Mouse (Mus musculus) ES-E14 (cell line): ENCODE data around the gene Cdh13. TPM values are rescaled to one million over a fixed set of nuclear protein-coding genes. Genes with fewer than 3 reads are reported as not detected.

Experiments used
- DNase-seq: peaks from one replicate; pipeline ENCODE4 v3.0.0-alpha.2; 2013; ENCODE audit warnings: low read depth, low spot score
- H3K27ac ChIP-seq: 2 replicates; pipeline ENCODE4 v1.5.1; 2012; ENCODE audit warnings: low read depth, mild to moderate bottlenecking, low read length, moderate library complexity, mixed read lengths; ENCODE audit not compliant: poor library complexity, insufficient read depth, severe bottlenecking
- H3K36me3 ChIP-seq: 2 replicates; pipeline ENCODE4 v1.6.1; 2012; ENCODE audit warnings: mild to moderate bottlenecking, low read length, moderate library complexity, mixed read lengths; ENCODE audit not compliant: control insufficient read depth, poor library complexity, insufficient read depth, severe bottlenecking
- H3K4me1 ChIP-seq, 2 experiments: fragments of 150-350 bp in 1 of 2; sonication (generic) in 1 of 2; 2 replicates each; pipeline ENCODE4 v1.6.1; 2012; ENCODE audit warnings: low read length in 2 of 2, mild to moderate bottlenecking in 1 of 2, mixed read lengths in 1 of 2; ENCODE audit not compliant: control insufficient read depth in 2 of 2, insufficient read depth in 2 of 2, poor library complexity in 1 of 2
- H3K4me3 ChIP-seq, 2 experiments: fragments of 150-350 bp in 1 of 2; sonication (generic) in 1 of 2; 2 replicates each; pipeline ENCODE4 v1.5.1; 2012; ENCODE audit warnings: low read length in 2 of 2, low read depth in 1 of 2, mild to moderate bottlenecking in 1 of 2, mixed read lengths in 1 of 2; ENCODE audit not compliant: insufficient read depth in 1 of 2, poor library complexity in 1 of 2, severe bottlenecking in 1 of 2
- H3K9ac ChIP-seq: 2 replicates; pipeline ENCODE4 v1.6.1; 2012; ENCODE audit warnings: low read depth, mild to moderate bottlenecking, low read length, mixed read lengths; ENCODE audit not compliant: poor library complexity, insufficient read depth, severe bottlenecking
- H3K9me3 ChIP-seq: fragments of 150-350 bp; sonication (generic); 2 replicates; pipeline ENCODE4 v1.6.1; 2012; ENCODE audit warnings: low read depth, mild to moderate bottlenecking, low read length; ENCODE audit not compliant: control insufficient read depth, insufficient read depth
- CHD2 ChIP-seq: IDR thresholded peaks from 2 replicates; pipeline ENCODE4 v1.6.1; 2014; ENCODE audit warnings: mild to moderate bottlenecking, low read depth, low read length, inconsistent platforms
- HCFC1 ChIP-seq: IDR thresholded peaks from 2 replicates; pipeline ENCODE4 v1.6.1; 2012; ENCODE audit warnings: low read length, inconsistent platforms, borderline replicate concordance; ENCODE audit not compliant: insufficient read depth
- MAFK ChIP-seq: IDR thresholded peaks from 2 replicates; pipeline ENCODE4 v1.6.1; 2014; ENCODE audit warnings: mild to moderate bottlenecking, low read depth, low read length, inconsistent platforms; ENCODE audit not compliant: insufficient read depth
- ZC3H11A ChIP-seq: IDR thresholded peaks from 2 replicates; pipeline ENCODE4 v1.6.1; 2012; ENCODE audit warnings: low read depth, mild to moderate bottlenecking, inconsistent platforms, low read length, borderline replicate concordance
- ZNF384 ChIP-seq: IDR thresholded peaks from 2 replicates; pipeline ENCODE4 v1.6.1; 2012; ENCODE audit warnings: low read depth, low read length, inconsistent platforms
- in situ Hi-C, 2 experiments: fragments of 600-800 bp; cut with MboI; formaldehyde crosslinking; loops; one replicate each; pipeline ENCODE4 v1.15.1; 2025; ENCODE audit warnings: low sequenced_read_pairs in 2 of 2, inconsistent platforms in 1 of 2; ENCODE audit not compliant: unreplicated experiment in 2 of 2
- total RNA-seq: library from RNA; depleted of rRNA; stranded (reverse); fragments of 300-350 nt; gene quantifications from 2 replicates; pipeline ENCODE4 v1.2.3, GENCODE M21; 2012

Cdh13 gene
- total RNA-seq, 1 experiment: 1.3 TPM

DNA sequence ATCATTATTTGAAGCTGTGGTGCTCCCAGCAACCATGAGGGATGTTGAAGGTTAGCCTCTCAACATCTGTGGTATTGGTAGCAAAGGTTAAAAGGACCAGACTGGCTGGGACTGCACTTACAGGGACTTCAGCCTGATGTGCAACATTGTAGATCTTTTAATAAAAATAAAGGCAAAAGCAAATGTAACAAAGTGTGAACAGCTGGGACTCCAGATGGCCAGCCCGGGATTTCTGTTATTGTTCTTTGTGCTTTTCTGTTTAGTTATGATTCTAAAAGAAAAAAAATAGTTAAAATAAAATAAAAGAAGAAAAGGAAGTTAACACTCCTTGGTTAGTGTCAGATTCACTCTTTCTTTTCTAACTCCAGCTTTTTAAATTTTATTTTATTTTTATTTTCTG, 717.1 kb downstream of the Cdh13 start:
- no peak for DNase-seq
- Histone ChIP-seq H3K9me3 (no peaks in the 10 kb centered on the region), H3K9ac (no peak overlapping the region), H3K36me3 (no peaks in the 10 kb centered on the region), H3K27ac (no peak overlapping the region), H3K4me1 (no peaks in the 10 kb centered on the region), H3K4me3 (no peak overlapping the region)
- in situ Hi-C loops: no loop called here
- no peak for TF ChIP-seq ZNF384
- no peak for TF ChIP-seq HCFC1
- no peak for TF ChIP-seq CHD2
- TF ChIP-seq MAFK: no peak
- TF ChIP-seq ZC3H11A: no peak

DNA sequence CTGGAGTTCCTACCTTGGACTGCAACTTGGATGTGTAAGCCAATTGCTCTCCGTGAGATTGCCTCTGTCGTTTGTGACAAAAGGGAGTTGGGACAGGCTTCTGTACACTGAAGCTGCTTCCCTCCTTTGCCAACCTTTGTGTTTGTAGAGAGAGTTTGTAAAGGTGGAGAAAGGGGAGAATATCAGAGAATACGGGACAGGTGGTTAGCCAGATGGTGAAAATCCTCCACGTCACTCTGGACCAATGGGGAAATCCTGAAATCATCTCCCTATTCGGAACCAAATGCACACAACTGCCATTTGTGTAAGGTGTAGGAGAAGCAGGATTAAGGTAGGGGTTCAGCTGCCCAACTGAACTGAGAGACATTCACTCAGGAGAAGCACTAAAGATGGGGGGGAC, 721.3 kb downstream of the Cdh13 start:
- no peak overlapping the region for H3K27ac ChIP-seq
- no peaks in the 10 kb centered on the region for H3K36me3 ChIP-seq
- in situ Hi-C loops: no loop called here
- no peak overlapping the region for H3K4me3 ChIP-seq
- TF ChIP-seq ZNF384 (no peak), HCFC1 (no peak), ZC3H11A (no peak), MAFK (no peak), CHD2 (no peak)
- no peak overlapping the region for H3K9ac ChIP-seq
- no peak for DNase-seq
- H3K9me3 ChIP-seq: no peaks in the 10 kb centered on the region
- H3K4me1 ChIP-seq: no peaks in the 10 kb centered on the region

- H3K4me3 ChIP-seq: no peak overlapping the region
- H3K36me3 ChIP-seq: no peaks in the 10 kb centered on the region
- in situ Hi-C loops: no loop called here
Observed at GRCm38 (mm10) chr8:119018675-119019074, 735.1 kb downstream of the Cdh13 start.

GRCm38 (mm10) chr8:119020781-119021180, 737.2 kb downstream of the Cdh13 start:
- no peak overlapping the region for H3K9ac ChIP-seq
- H3K4me3 ChIP-seq: no peak overlapping the region
- H3K27ac ChIP-seq: no peak overlapping the region
- no peak for DNase-seq
- no peaks in the 10 kb centered on the region for H3K4me1 ChIP-seq
- TF ChIP-seq ZNF384 (no peak), CHD2 (no peak), MAFK (no peak), ZC3H11A (no peak), HCFC1 (no peak)
- in situ Hi-C loops: no loop called here
- H3K9me3 ChIP-seq: no peaks in the 10 kb centered on the region
- no peaks in the 10 kb centered on the region for H3K36me3 ChIP-seq

More at GRCm38 (mm10) chr8:119018675-119019074, 735.1 kb downstream of the Cdh13 start:
- Histone ChIP-seq H3K9me3 (no peaks in the 10 kb centered on the region), H3K27ac (no peak overlapping the region), H3K4me1 (no peaks in the 10 kb centered on the region), H3K9ac (no peak overlapping the region)
- TF ChIP-seq MAFK (no peak), HCFC1 (no peak), ZC3H11A (no peak)
- no peak for DNase-seq

GRCm38 (mm10) chr8:119021478-119021877, 737.9 kb downstream of the Cdh13 start:
- no peak overlapping the region for H3K4me3 ChIP-seq
- no peaks in the 10 kb centered on the region for H3K36me3 ChIP-seq
- DNase-seq: no peak
- no peaks in the 10 kb centered on the region for H3K4me1 ChIP-seq
- in situ Hi-C loops: no loop called here
- H3K9ac ChIP-seq: no peak overlapping the region
- H3K27ac ChIP-seq: no peak overlapping the region
- H3K9me3 ChIP-seq: no peaks in the 10 kb centered on the region
- TF ChIP-seq ZC3H11A: no peak
- no peak for TF ChIP-seq HCFC1
- TF ChIP-seq MAFK: no peak
- TF ChIP-seq CHD2: no peak
- TF ChIP-seq ZNF384: no peak
